Mouse (Mus musculus): Measurements from ENCODE around the gene Tmem63c. TPM values are rescaled to one million over a fixed set of nuclear protein-coding genes. Genes with fewer than 3 reads are reported as not detected.

The Tmem63c gene
- polyA plus RNA-seq, 1 experiment from 2014 or later = not detected

GRCm38 (mm10) chr12:87002209-87002608 lies 18.9 kb upstream of the Tmem63c start:
- ATAC-seq (ENCODE audit: insufficient read depth) = no peak
- H3K9me3 ChIP-seq (replicated peaks) = no peaks in the 10 kb centered on the region
- no peak overlapping the region for H3K4me3 ChIP-seq (replicated peaks)
- H3K27ac ChIP-seq (replicated peaks) = no peak overlapping the region
- 46% methylated on average over 7 of the region's 7 CpGs for WGBS (ENCODE audit: insufficient replicate concordance)
- H3K36me3 ChIP-seq (replicated peaks) = no peaks in the 10 kb centered on the region
- H3K9ac ChIP-seq = no peak overlapping the region
- 0 out of 2 replicates have a peak, but pooled peaks cover 5% of the 10 kb centered on the region for H3K27me3 ChIP-seq
- no peaks in the 10 kb centered on the region for H3K4me1 ChIP-seq (replicated peaks)
- H3K4me2 ChIP-seq = no peak overlapping the region

GRCm38 (mm10) chr12:87002815-87003214 lies 18.3 kb upstream of the Tmem63c start:
- no peak for ATAC-seq (ENCODE audit: insufficient read depth)
- Histone ChIP-seq H3K27ac (replicated peaks) (no peak overlapping the region), H3K4me2 (no peak overlapping the region), H3K9me3 (replicated peaks) (no peaks in the 10 kb centered on the region), H3K36me3 (replicated peaks) (no peaks in the 10 kb centered on the region), H3K4me1 (replicated peaks) (no peaks in the 10 kb centered on the region), H3K4me3 (replicated peaks) (no peak overlapping the region), H3K9ac (no peak overlapping the region), H3K27me3 (0 out of 2 replicates have a peak, but pooled peaks cover 5% of the 10 kb centered on the region)
- 66% methylated on average over 7 of the region's 7 CpGs for WGBS (ENCODE audit: insufficient replicate concordance)

DNA sequence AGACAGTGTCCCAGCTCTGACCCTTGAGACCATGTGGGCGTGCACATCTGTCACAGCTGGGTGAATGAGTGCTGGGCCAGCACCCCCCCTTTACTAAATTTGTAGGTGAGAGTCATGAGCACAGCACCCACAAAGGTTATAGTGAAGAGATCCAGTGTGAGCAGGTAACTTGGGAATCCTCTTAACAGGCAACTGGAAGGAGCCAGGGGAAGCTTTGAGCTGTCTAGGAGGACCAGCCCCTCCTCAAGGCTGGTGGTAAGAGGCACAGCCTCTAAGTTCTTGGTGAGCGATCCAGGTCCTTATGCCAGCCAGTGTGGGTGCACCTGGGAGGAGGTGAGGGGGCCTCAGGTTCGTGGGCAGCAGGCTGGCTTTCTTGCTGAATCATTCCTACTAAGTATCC lies 17.5 kb upstream of the Tmem63c start:
- Histone ChIP-seq H3K9me3 (replicated peaks) (no peaks in the 10 kb centered on the region), H3K27ac (replicated peaks) (no peak overlapping the region), H3K36me3 (replicated peaks) (no peaks in the 10 kb centered on the region), H3K9ac (no peak overlapping the region), H3K4me3 (replicated peaks) (no peak overlapping the region), H3K4me2 (no peak overlapping the region), H3K4me1 (replicated peaks) (no peaks in the 10 kb centered on the region), H3K27me3 (0 out of 2 replicates have a peak, but pooled peaks cover 5% of the 10 kb centered on the region)
- WGBS (ENCODE audit: insufficient replicate concordance) = 30% methylated on average over 3 of the region's 3 CpGs
- no peak for ATAC-seq (ENCODE audit: insufficient read depth)

DNA sequence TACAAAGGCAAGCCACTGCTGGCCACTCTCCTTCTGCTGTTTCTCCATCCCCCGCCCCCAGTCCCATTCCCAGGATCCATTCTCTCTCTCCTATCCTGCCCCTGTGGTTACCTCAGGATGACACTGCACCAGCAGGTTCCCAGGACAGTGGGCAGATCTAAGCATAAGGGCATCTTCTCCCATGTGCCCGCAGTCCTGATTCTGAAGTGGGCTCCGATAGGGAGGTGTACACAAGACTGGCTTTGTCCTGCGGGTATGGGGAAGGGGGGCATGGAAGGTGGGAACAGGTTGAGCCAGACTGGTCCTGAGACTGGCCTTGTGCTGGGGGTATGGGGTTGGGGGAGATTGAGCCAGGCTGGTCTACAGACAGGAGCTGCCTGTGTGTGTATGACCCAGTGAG lies 16.5 kb upstream of the Tmem63c start:
- H3K4me2 ChIP-seq = no peak overlapping the region

DNA sequence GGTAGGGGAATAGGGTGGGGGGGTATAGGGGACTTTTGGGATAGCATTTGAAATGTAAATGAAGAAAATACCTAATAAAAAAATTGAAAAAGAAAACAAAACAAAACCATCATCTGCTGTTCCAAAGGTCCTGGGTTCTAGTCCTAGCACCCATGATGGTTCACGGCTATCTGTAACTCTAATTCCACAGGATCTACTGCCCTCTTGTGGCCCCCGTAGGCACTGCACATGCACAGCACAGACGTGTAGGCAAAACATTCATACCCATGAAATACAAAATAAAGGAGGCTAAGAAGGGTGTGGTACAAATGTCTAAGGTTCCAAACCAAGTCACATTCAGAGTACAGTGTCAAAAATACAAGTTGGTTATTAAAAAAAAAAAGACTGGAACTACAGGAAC lies 4.1 kb upstream of the Tmem63c start:
- Histone ChIP-seq H3K27me3 (peaks cover 7% of the 10 kb centered on the region; the same call in 1 of the 2 replicates), H3K4me3 (replicated peaks) (no peak overlapping the region), H3K4me2 (no peak overlapping the region), H3K9ac (no peak overlapping the region), H3K27ac (replicated peaks) (no peak overlapping the region), H3K36me3 (replicated peaks) (no peaks in the 10 kb centered on the region), H3K9me3 (replicated peaks) (no peaks in the 10 kb centered on the region), H3K4me1 (replicated peaks) (no peaks in the 10 kb centered on the region)
- 25% methylated on average over 3 of the region's 3 CpGs for WGBS (ENCODE audit: insufficient replicate concordance)
- ATAC-seq (ENCODE audit: insufficient read depth) = no peak

More for the DNA sequence above, 16.5 kb upstream of the Tmem63c start:
- ATAC-seq (ENCODE audit: insufficient read depth) = no peak
- 71% methylated on average over 4 of the region's 4 CpGs for WGBS (ENCODE audit: insufficient replicate concordance)
- Histone ChIP-seq H3K4me3 (replicated peaks) (no peak overlapping the region), H3K9ac (no peak overlapping the region), H3K36me3 (replicated peaks) (no peaks in the 10 kb centered on the region), H3K27ac (replicated peaks) (no peak overlapping the region), H3K27me3 (peaks cover 9% of the 10 kb centered on the region), H3K9me3 (replicated peaks) (no peaks in the 10 kb centered on the region), H3K4me1 (replicated peaks) (no peaks in the 10 kb centered on the region)

GRCm38 (mm10) chr12:87018756-87019155 lies 2.4 kb upstream of the Tmem63c start:
- Histone ChIP-seq H3K9me3 (replicated peaks) (no peaks in the 10 kb centered on the region), H3K4me1 (replicated peaks) (no peaks in the 10 kb centered on the region), H3K27me3 (peaks cover 7% of the 10 kb centered on the region; the same call in 1 of the 2 replicates), H3K4me3 (replicated peaks) (no peak overlapping the region), H3K4me2 (no peak overlapping the region), H3K27ac (replicated peaks) (no peak overlapping the region), H3K36me3 (replicated peaks) (no peaks in the 10 kb centered on the region), H3K9ac (no peak overlapping the region)
- WGBS (ENCODE audit: insufficient replicate concordance) = 73% methylated on average over 2 of the region's 2 CpGs
- ATAC-seq (ENCODE audit: insufficient read depth) = no peak

GRCm38 (mm10) chr12:87022006-87022405 lies 866 bp downstream of the Tmem63c start:
- H3K4me3 ChIP-seq (replicated peaks) = no peak overlapping the region
- H3K27ac ChIP-seq (replicated peaks) = no peak overlapping the region
- H3K9me3 ChIP-seq (replicated peaks) = no peaks in the 10 kb centered on the region
- H3K4me1 ChIP-seq (replicated peaks) = no peaks in the 10 kb centered on the region; the same call in 1 of the 2 replicates
- no peaks in the 10 kb centered on the region for H3K36me3 ChIP-seq (replicated peaks)
- H3K9ac ChIP-seq = no peak overlapping the region
- H3K4me2 ChIP-seq = no peak overlapping the region
- no peak for ATAC-seq (ENCODE audit: insufficient read depth)
- 56% methylated on average over 2 of the region's 2 CpGs for WGBS (ENCODE audit: insufficient replicate concordance)
- H3K27me3 ChIP-seq = peaks cover 31% of the 10 kb centered on the region

- no peak overlapping the region for H3K9ac ChIP-seq
- peaks cover 45% of the 10 kb centered on the region for H3K27me3 ChIP-seq
- H3K36me3 ChIP-seq (replicated peaks) = no peaks in the 10 kb centered on the region
- 49% methylated on average over 3 of the region's 3 CpGs for WGBS (ENCODE audit: insufficient replicate concordance)
- no peak for ATAC-seq (ENCODE audit: insufficient read depth)
- H3K9me3 ChIP-seq (replicated peaks) = no peaks in the 10 kb centered on the region
- no peak overlapping the region for H3K4me2 ChIP-seq
- H3K4me3 ChIP-seq (replicated peaks) = no peak overlapping the region
- H3K27ac ChIP-seq (replicated peaks) = no peak overlapping the region
- no peaks in the 10 kb centered on the region; the same call in 1 of the 2 replicates for H3K4me1 ChIP-seq (replicated peaks)
Observed at GRCm38 (mm10) chr12:87023456-87023855, 2.3 kb downstream of the Tmem63c start.

- Histone ChIP-seq H3K4me3 (replicated peaks) (no peak overlapping the region), H3K27me3 (peaks cover 42% of the 10 kb centered on the region), H3K4me1 (replicated peaks) (no peaks in the 10 kb centered on the region; the same call in 1 of the 2 replicates), H3K9ac (no peak overlapping the region), H3K4me2 (no peak overlapping the region), H3K36me3 (replicated peaks) (no peaks in the 10 kb centered on the region), H3K9me3 (replicated peaks) (no peaks in the 10 kb centered on the region), H3K27ac (replicated peaks) (no peak overlapping the region)
- no peak for ATAC-seq (ENCODE audit: insufficient read depth)
- WGBS (ENCODE audit: insufficient replicate concordance) = 5% methylated on average over 30 of the region's 30 CpGs
Observed at GRCm38 (mm10) chr12:87026109-87026870, 5.2 kb downstream of the Tmem63c start.

GRCm38 (mm10) chr12:87026871-87027240 lies 5.7 kb downstream of the Tmem63c start:
- no peak overlapping the region for H3K4me2 ChIP-seq

GRCm38 (mm10) chr12:87027391-87027790 lies 6.3 kb downstream of the Tmem63c start:
- Histone ChIP-seq H3K4me1 (replicated peaks) (no peaks in the 10 kb centered on the region; the same call in 1 of the 2 replicates), H3K27ac (replicated peaks) (no peak overlapping the region), H3K4me3 (replicated peaks) (no peak overlapping the region), H3K36me3 (replicated peaks) (no peaks in the 10 kb centered on the region), H3K4me2 (no peak overlapping the region), H3K9ac (no peak overlapping the region), H3K9me3 (replicated peaks) (no peaks in the 10 kb centered on the region), H3K27me3 (peaks cover 39% of the 10 kb centered on the region)
- no peak for ATAC-seq (ENCODE audit: insufficient read depth)
- WGBS (ENCODE audit: insufficient replicate concordance) = 39% methylated on average over 5 of the region's 5 CpGs

More at GRCm38 (mm10) chr12:87026871-87027240, 5.7 kb downstream of the Tmem63c start:
- Histone ChIP-seq H3K4me1 (replicated peaks) (no peaks in the 10 kb centered on the region; the same call in 1 of the 2 replicates), H3K27ac (replicated peaks) (no peak overlapping the region), H3K9me3 (replicated peaks) (no peaks in the 10 kb centered on the region), H3K4me3 (replicated peaks) (no peak overlapping the region), H3K36me3 (replicated peaks) (no peaks in the 10 kb centered on the region), H3K27me3 (peaks cover 39% of the 10 kb centered on the region), H3K9ac (no peak overlapping the region)
- ATAC-seq (ENCODE audit: insufficient read depth) = no peak
- WGBS (ENCODE audit: insufficient replicate concordance) = 11% methylated on average over 8 of the region's 8 CpGs
